Mouse (Mus musculus) neural tube, embryonic 10.5 days (tissue): ENCODE measurements around the gene Raet1e.
A peak's percentile ranks its signal among the peaks of the same experiment; 100 is the strongest.
"Not testable (repeated sequence)": the region's sequence is repeated elsewhere in the genome, so short reads cannot be mapped to it uniquely, and the experiment has no call there.

Experiments
- DNase-seq: peaks from one replicate; pipeline ENCODE4 v3.0.0-alpha.2; 2017; ENCODE audit warnings: low spot score; ENCODE audit errors: extremely low spot score

The Raet1e gene

GRCm38 (mm10) chr10:22273684-22274305 is 115.4 kb downstream of the Raet1e start:
- no peak for DNase-seq

GRCm38 (mm10) chr10:22274445-22275057 is 116.2 kb downstream of the Raet1e start:
- peak; percentile 29 for DNase-seq

GRCm38 (mm10) chr10:22278468-22278867 is 120.1 kb downstream of the Raet1e start:
- not testable (repeated sequence) for DNase-seq

GRCm38 (mm10) chr10:22282816-22283215 is 124.4 kb downstream of the Raet1e start:
- no peak for DNase-seq

GRCm38 (mm10) chr10:22295676-22296075 is 137.3 kb downstream of the Raet1e start:
- DNase-seq: no peak

GRCm38 (mm10) chr10:22297033-22297762 is 138.8 kb downstream of the Raet1e start:
- no peak for DNase-seq

- no peak for DNase-seq
These were observed 139.5 kb downstream of the Raet1e start for GRCm38 (mm10) chr10:22297766-22298461.

GRCm38 (mm10) chr10:22299324-22299723 is 141.0 kb downstream of the Raet1e start:
- no peak for DNase-seq

- DNase-seq: no peak
These were observed 143.3 kb downstream of the Raet1e start for GRCm38 (mm10) chr10:22301641-22302040.

- no peak for DNase-seq
These were observed 144.1 kb downstream of the Raet1e start for GRCm38 (mm10) chr10:22302344-22303057.

GRCm38 (mm10) chr10:22303736-22304135 is 145.4 kb downstream of the Raet1e start:
- no peak for DNase-seq

GRCm38 (mm10) chr10:22305801-22306200 is 147.4 kb downstream of the Raet1e start:
- no peak for DNase-seq

- no peak for DNase-seq
These were observed 148.1 kb downstream of the Raet1e start for GRCm38 (mm10) chr10:22306452-22306851.

- DNase-seq: no peak
These were observed 149.9 kb downstream of the Raet1e start for GRCm38 (mm10) chr10:22308221-22308620.

- DNase-seq: no peak
These were observed 164.5 kb downstream of the Raet1e start for GRCm38 (mm10) chr10:22322858-22323257.

- not testable (repeated sequence) for DNase-seq
These were observed 187.4 kb downstream of the Raet1e start for GRCm38 (mm10) chr10:22345721-22346120.

GRCm38 (mm10) chr10:22353548-22354195 is 195.3 kb downstream of the Raet1e start:
- DNase-seq: not testable (repeated sequence)

- DNase-seq: not testable (repeated sequence)
These were observed 195.8 kb downstream of the Raet1e start for GRCm38 (mm10) chr10:22354196-22354574.

GRCm38 (mm10) chr10:22357373-22357772 is 199.0 kb downstream of the Raet1e start:
- DNase-seq: not testable (repeated sequence)

- DNase-seq: not testable (repeated sequence)
These were observed 201.9 kb downstream of the Raet1e start, which contains the start of gene Raet1d for GRCm38 (mm10) chr10:22360252-22360651. TSS of gene Raet1d (plus strand) at chr10:22360552.

GRCm38 (mm10) chr10:22360957-22361356 is 202.6 kb downstream of the Raet1e start:
- not testable (repeated sequence) for DNase-seq
